Mouse (Mus musculus): ENCODE measurements around the gene Rnf6. TPM values are rescaled to one million over a fixed set of nuclear protein-coding genes. Genes with fewer than 3 reads are reported as not detected.
"Not testable (repeated sequence)": the region's sequence is repeated elsewhere in the genome, so short reads cannot be mapped to it uniquely, and the experiment has no call there.

Gene Rnf6
- polyA plus RNA-seq, 1 experiment from 2014 or later, result 32.5 TPM

DNA sequence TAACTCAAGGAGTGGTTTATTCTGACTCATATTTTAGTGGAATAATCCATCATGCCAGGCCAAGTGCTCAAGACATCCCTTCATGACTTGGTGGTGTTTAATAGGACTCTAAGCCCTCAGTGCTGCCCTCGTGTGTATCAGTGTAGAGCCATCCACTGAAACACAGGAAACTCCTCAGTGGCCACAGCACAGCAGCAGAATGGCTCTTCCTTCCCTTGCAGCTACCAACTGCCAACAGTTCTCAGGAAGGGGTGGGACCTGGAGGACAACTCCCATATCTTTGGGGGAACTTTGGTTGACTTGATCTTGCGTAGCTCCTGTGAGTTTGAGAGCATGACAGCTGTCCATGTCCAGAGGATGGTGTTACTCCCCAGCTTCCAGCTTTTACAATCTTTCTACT lies 17.4 kb downstream of the Rnf6 start:
- no peak overlapping the region for H3K27ac ChIP-seq
- 50% methylated on average over 2 of the region's 2 CpGs for WGBS (ENCODE audit: missing documents)
- H3K79me2 ChIP-seq (ENCODE audit: inconsistent target), result no peaks in the 10 kb centered on the region
- no peak overlapping the region for H3K4me3 ChIP-seq (ENCODE audit: inconsistent target)
- H3K36me3 ChIP-seq (ENCODE audit: inconsistent target), result peaks cover 46% of the 10 kb centered on the region

DNA sequence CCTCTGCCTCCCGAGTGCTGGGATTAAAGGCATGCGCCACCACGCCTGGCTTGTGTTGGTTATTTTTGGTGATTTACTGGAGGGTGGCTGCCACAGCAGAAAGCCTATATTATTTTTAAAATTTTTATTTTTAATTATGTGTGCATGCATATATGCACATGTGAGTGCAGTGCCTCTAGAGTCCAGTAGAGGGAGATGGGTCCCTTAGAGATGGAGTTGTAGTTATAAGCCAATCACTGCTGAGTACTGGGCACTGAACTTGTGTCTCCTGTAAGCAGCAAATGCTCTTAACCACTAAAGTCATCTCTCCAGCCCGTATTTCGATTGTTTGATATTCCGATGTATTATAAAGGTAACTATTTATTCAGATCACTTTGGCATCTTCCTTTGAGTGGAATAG lies 20.8 kb downstream of the Rnf6 start:
- H3K36me3 ChIP-seq (ENCODE audit: inconsistent target), result peaks cover 14% of the 10 kb centered on the region; the same call in 1 of the 2 replicates
- H3K4me3 ChIP-seq (ENCODE audit: inconsistent target), result no peak overlapping the region
- H3K79me2 ChIP-seq (ENCODE audit: inconsistent target), result no peaks in the 10 kb centered on the region
- H3K27ac ChIP-seq, result no peak overlapping the region
- WGBS (ENCODE audit: missing documents), result 97% methylated on average over 5 of the region's 6 CpGs

DNA sequence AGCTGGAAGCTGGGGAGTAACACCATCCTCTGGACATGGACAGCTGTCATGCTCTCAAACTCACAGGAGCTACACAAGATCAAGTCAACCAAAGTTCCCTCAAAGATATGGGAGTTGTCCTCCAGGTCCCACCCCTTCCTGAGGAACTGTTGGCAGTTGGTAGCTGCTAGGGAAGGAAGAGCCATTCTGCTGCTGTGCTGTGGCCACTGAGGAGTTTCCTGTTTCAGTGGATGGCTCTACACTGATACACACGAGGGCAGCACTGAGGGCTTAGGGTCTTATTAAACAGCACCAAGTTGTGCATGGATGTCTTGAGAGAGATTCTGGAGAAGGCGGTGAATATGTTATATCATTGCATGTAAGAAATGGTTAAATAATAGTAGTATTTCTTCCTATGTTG lies 21.8 kb downstream of the Rnf6 start:
- WGBS (ENCODE audit: missing documents), result 60% methylated on average over 2 of the region's 2 CpGs
- H3K36me3 ChIP-seq (ENCODE audit: inconsistent target), result peaks cover 3% of the 10 kb centered on the region; the same call in 1 of the 2 replicates
- no peak overlapping the region for H3K27ac ChIP-seq
- no peaks in the 10 kb centered on the region for H3K79me2 ChIP-seq (ENCODE audit: inconsistent target)
- no peak overlapping the region for H3K4me3 ChIP-seq (ENCODE audit: inconsistent target)

DNA sequence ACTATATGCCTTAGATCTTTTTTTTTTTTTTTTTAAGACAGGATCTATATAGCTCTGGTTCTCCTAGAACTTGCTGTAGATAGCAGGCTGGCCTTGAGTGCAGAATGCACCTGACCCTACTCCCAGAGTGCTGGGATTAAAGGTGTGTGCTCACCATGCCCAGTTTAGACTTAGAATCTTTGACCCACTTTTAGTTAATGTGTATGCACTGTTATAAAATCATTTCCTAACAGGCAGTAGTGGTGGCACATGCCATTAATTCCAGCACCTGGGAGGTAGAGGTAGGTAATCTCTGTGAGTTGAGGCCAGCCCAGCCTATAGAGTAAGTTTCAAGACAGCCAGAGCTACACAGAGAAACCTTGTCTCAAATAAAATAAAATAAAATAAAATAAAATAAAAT lies 22.3 kb downstream of the Rnf6 start:
- no peaks in the 10 kb centered on the region for H3K79me2 ChIP-seq (ENCODE audit: inconsistent target)
- no peak overlapping the region for H3K27ac ChIP-seq
- no peak overlapping the region for H3K4me3 ChIP-seq (ENCODE audit: inconsistent target)
- H3K36me3 ChIP-seq (ENCODE audit: inconsistent target), result no peaks in the 10 kb centered on the region; the same call in 1 of the 2 replicates

DNA sequence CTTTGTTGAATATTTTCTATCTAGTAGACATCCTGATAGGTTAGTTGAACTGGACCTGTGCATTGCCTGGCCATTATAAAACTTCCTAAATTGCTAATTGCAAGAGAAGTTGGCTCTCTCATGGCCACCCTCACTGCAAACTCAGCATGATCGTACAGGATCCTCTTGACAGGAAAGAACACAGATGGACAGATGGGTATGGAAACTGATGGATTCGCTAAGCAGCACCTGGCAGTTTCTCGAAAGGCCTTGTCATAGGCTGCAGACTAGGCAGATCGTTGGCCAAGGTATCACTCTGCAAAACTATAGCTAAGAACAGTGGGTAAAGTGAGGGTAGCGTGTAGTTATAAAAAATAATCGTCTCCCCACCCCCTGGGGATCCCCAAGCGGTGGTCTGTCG lies 28.0 kb downstream of the Rnf6 start:
- WGBS (ENCODE audit: missing documents), result 91% methylated on average over 8 of the region's 8 CpGs
- Histone ChIP-seq H3K4me3 (ENCODE audit: inconsistent target) (no peak overlapping the region), H3K36me3 (ENCODE audit: inconsistent target) (no peaks in the 10 kb centered on the region), H3K27ac (no peak overlapping the region), H3K79me2 (ENCODE audit: inconsistent target) (no peaks in the 10 kb centered on the region)

DNA sequence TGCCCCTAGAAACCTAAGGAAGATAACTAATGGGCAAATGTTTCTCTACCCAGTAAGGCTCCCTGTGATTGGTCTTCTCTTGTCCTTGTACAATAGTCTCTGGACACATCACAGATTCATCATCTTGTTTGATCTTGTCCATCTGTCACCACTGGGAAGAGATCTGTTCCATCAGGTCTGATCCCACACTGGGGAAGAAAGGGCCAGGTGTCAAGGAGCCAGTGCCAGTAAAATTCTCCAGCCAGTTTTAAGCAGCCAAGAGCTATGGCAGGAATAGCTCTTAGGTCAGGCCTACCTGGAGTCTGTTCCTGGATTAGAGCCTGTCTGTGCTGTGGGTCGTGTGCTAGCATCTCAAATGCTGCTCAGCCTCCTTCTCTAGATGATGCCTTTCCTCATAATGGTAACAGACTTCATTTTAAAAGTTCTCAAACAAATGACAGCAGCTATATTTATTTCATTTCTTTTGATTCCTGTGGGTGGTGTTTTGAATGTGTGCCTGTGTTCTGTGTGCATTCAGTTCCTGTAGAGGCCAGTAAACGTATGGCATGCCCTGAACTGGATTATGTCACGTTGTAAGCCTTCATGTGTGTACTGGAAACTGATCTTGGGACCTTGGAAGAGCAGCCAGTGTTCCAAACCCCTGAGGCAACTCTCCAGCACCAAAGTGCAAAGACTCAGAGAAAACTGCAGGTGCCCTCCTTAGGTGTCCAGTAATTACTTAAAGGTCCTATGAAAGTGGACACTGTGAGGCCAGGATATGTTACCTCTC lies 30.7 kb downstream of the Rnf6 start:
- Histone ChIP-seq H3K27ac (no peak overlapping the region), H3K36me3 (ENCODE audit: inconsistent target) (no peaks in the 10 kb centered on the region)
- 95% methylated on average over 3 of the region's 3 CpGs for WGBS (ENCODE audit: missing documents)

DNA sequence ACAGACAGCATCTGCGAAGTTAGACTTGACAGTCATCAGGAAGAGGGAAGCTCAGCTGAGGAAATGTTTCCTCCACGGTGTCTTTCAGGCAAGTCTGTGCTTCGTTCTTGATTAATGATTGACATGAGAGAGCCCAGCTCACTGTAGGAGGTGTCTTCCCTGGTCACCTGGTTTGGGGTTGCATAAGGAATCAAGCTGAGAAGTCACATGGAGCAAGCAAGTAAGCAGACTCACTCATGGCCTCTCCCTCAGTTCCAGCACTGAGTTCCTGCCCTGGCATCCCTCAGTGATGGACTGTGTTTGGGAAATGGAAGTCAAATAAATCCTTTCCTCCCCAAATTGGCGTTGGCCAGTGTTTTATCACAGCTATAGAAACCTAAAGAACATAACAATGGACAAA lies 31.3 kb downstream of the Rnf6 start:
- Histone ChIP-seq H3K79me2 (ENCODE audit: inconsistent target) (no peaks in the 10 kb centered on the region), H3K4me3 (ENCODE audit: inconsistent target) (no peak overlapping the region), H3K27ac (no peak overlapping the region), H3K36me3 (ENCODE audit: inconsistent target) (no peaks in the 10 kb centered on the region)
- 66% methylated on average over 4 of the region's 4 CpGs for whole genome bisulfite sequencing (ENCODE audit: missing documents)

More for the DNA sequence above, 30.7 kb downstream of the Rnf6 start:
- Histone ChIP-seq H3K4me3 (ENCODE audit: inconsistent target) (no peak overlapping the region), H3K79me2 (ENCODE audit: inconsistent target) (no peaks in the 10 kb centered on the region)

DNA sequence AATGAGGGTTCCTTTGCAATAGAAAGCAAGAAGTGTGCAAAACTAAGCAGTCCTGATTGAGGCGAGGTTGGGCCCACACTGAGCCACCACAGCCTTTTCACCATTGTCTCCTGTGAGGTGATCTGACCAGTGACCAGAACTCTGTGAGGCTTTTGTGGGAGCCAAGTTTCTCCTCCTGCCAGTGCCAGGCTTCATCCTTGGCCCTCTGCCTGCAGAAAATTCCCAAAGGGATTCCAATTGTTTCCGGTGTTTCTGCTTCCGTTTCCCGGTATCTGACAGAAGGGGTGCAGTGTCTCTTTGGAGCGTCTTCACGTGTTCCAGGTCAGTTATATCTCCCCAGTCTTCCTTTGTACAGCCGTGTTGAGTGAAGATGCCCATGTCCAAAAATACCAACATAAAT lies 32.6 kb downstream of the Rnf6 start:
- Histone ChIP-seq H3K36me3 (ENCODE audit: inconsistent target) (no peaks in the 10 kb centered on the region), H3K27ac (no peak overlapping the region), H3K79me2 (ENCODE audit: inconsistent target) (no peaks in the 10 kb centered on the region), H3K4me3 (ENCODE audit: inconsistent target) (no peak overlapping the region)
- 87% methylated on average over 7 of the region's 7 CpGs for WGBS (ENCODE audit: missing documents)

DNA sequence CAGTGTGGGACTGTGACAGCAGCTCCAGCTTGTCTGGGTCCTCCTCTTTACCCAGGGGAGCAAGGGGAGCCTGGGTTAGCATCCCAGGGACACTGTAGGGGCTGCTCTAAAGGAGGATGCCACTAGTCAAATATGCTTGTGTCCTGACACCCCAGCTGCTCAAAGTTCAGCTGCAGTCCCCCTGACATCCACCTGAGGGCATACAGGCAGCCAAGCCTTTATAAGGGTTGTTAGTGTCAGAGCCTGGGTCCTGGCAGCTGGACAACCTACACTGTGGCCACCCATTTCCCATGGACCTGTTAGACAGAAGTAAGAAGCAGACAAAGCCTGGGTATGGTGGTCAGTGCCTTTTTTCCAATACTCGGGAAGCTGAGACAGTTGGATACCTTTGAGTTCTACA lies 33.2 kb downstream of the Rnf6 start:
- H3K4me3 ChIP-seq (ENCODE audit: inconsistent target), result no peak overlapping the region
- no peak overlapping the region for H3K27ac ChIP-seq
- WGBS (ENCODE audit: missing documents), result 94% methylated on average over 1 of the region's 1 CpGs
- no peaks in the 10 kb centered on the region for H3K36me3 ChIP-seq (ENCODE audit: inconsistent target)
- no peaks in the 10 kb centered on the region for H3K79me2 ChIP-seq (ENCODE audit: inconsistent target)

DNA sequence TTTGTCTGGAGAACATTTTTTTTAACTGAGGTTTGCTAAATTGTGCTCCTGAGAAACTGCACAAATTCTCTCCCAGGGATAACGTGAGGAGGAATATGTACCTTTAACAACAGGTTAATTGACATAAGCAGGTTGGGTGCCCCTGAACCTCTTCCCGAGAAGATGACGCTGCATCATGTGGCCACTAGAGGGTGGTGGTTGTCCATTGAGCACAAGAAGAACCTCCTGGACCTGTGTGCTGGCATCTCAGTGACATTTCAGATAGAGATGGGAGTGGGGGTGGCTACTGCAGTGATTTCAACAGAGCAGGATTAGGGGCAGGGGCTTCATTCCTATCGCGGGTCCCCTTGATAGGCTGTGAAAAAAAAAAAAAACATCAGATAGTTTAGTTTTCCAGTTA lies 33.9 kb downstream of the Rnf6 start:
- not testable (repeated sequence) for H3K27ac ChIP-seq; H3K36me3 ChIP-seq (ENCODE audit: inconsistent target); H3K79me2 ChIP-seq (ENCODE audit: inconsistent target); H3K4me3 ChIP-seq (ENCODE audit: inconsistent target)
- 27% methylated on average over 5 of the region's 5 CpGs for WGBS (ENCODE audit: missing documents)

DNA sequence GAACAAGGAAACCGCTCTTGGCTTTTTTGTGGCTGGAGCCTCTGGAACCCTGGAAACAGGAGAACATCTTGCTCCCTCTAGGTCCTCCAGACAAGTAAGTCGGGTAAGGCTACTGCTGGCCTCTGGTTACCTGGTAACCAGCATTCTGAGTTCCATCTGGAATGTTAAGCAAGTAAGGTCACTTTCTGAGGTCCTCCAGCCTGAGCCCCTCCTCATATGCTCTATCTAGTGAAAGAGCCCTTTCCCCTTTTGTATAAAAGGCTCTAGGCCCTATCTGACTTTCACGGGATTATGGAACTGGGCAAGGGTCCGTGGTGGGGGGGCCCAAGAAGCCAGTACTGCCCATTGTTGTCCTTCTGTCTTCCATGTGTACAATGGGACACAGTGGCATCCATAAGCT lies 36.2 kb downstream of the Rnf6 start, which contains the start of gene 1700001J03Rik:
1700001J03Rik (minus strand) TSS at position 101 of the 400 bp plus-strand sequence.
- H3K4me3 ChIP-seq (ENCODE audit: inconsistent target); H3K36me3 ChIP-seq (ENCODE audit: inconsistent target); H3K79me2 ChIP-seq (ENCODE audit: inconsistent target); H3K27ac ChIP-seq: not testable (repeated sequence)
- 87% methylated on average over 4 of the region's 4 CpGs for WGBS (ENCODE audit: missing documents)

DNA sequence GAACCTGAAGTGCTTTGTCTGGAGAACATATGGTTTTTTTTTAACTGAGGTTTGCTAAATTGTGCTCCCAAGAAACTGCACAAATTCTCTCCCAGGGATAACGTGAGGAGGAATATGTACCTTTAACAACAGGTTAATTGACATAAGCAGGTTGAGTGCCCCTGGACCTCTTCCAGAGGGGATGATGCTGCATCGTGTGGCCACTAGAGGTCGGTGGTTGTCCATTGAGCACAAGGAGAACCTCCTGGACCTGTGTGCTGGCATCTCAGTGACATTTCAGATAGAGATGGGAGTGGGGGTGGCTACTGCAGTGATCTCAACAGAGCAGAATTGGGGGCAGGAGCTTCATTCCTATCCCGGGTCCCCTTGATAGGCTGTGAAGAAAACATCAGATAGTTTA lies 48.6 kb downstream of the Rnf6 start:
- WGBS (ENCODE audit: missing documents), result 49% methylated on average over 4 of the region's 4 CpGs
- H3K27ac ChIP-seq; H3K79me2 ChIP-seq (ENCODE audit: inconsistent target); H3K4me3 ChIP-seq (ENCODE audit: inconsistent target); H3K36me3 ChIP-seq (ENCODE audit: inconsistent target): not testable (repeated sequence)

DNA sequence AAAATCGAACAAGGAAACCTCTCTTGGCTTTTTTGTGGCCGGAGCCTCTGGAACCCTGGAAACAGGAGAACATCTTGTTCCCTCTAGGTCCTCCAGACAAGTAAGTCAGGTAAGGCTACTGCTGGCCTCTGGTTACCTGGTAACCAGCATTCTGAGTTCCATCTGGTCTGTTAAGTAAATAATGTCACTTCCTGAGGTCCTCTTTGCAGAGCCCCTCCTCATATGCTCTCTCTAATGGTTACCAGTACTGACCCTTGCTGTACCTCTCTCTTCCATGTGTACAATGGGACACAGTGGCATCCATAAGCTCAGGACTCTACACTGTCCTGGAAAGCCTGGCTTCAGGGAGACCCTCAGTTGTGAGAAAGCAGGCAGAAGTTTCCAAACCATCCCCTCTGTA lies 50.7 kb downstream of the Rnf6 start, which contains the start of gene Gm6309:
Gm6309 (minus strand) TSS at position 101 of the 400 bp plus-strand sequence.
- WGBS (ENCODE audit: missing documents), result 86% methylated on average over 2 of the region's 2 CpGs
- not testable (repeated sequence) for H3K36me3 ChIP-seq (ENCODE audit: inconsistent target); H3K27ac ChIP-seq; H3K4me3 ChIP-seq (ENCODE audit: inconsistent target); H3K79me2 ChIP-seq (ENCODE audit: inconsistent target)

DNA sequence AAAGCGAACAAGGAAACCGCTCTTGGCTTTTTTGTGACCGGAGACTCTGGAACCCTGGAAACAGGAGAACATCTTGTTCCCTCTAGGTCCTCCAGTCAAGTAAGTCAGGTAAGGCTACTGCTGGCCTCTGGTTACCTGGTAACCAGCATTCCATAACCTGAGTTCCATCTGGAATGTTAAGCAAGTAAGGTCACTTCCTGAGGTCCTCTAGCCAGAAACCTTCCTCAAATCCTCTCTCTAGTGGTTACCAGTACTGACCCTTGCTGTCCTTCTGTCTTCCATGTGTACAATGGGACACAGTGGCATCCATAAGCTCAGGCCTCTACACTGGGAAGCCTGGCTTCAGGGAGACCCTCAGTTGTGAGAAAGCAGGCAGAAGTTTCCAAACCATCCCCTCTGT lies 60.9 kb downstream of the Rnf6 start, which contains the start of gene Gm5565:
Gm5565 (minus strand) TSS at position 101 of the 400 bp plus-strand sequence.
- whole genome bisulfite sequencing (ENCODE audit: missing documents), result 91% methylated on average over 3 of the region's 3 CpGs
- H3K4me3 ChIP-seq (ENCODE audit: inconsistent target); H3K79me2 ChIP-seq (ENCODE audit: inconsistent target); H3K36me3 ChIP-seq (ENCODE audit: inconsistent target); H3K27ac ChIP-seq: not testable (repeated sequence)

All from macrophage (primary cell).